Mouse (Mus musculus) left cerebral cortex, postnatal 36 days (tissue): ENCODE results near the gene Mill2. TPM values are rescaled to one million over a fixed set of nuclear protein-coding genes. Genes with fewer than 3 reads are reported as not detected.

Experiments used
- DNase-seq, 2 experiments: peaks; one replicate each; pipeline ENCODE4 v3.0.0; 2021 to 2022; ENCODE audit warnings: low spot score in 2 of 2, mixed read lengths in 1 of 2
- intact Hi-C: fragments of 180-260 bp; cut with DNase I; formaldehyde crosslinking; loops from one replicate; pipeline ENCODE4 v1.15.1; 2025
- total RNA-seq, 2 experiments: library from RNA; stranded (reverse); gene quantifications; 2 replicates each; pipeline ENCODE4 v1.2.3; 2021

Gene Mill2
- total RNA-seq, 2 experiments from 2014 or later: 1.2 to 3.0 TPM

GRCm38 (mm10) chr7:18872014-18872802 is 32.4 kb downstream of the Mill2 start:
- intact Hi-C loops: loop anchor here (2.0 to 5.0 kb wide), 2 partner anchors 39 to 660 kb away; no protein-coding TSS in a partner anchor
- DNase-seq: no peak

GRCm38 (mm10) chr7:18872816-18873215 is 33.0 kb downstream of the Mill2 start:
- intact Hi-C loops: loop anchor here (1.0 to 5.0 kb wide), 3 partner anchors 40 to 661 kb away; no protein-coding TSS in a partner anchor
- DNase-seq: no peak

- peak; percentile 43 for DNase-seq
- intact Hi-C loops: loop anchor here (1.0 to 5.0 kb wide), 3 partner anchors 40 to 661 kb away; no protein-coding TSS in a partner anchor
These were observed 33.5 kb downstream of the Mill2 start for GRCm38 (mm10) chr7:18873253-18873652.

- no peak for DNase-seq
- intact Hi-C loops: no loop called here
These were observed 35.6 kb downstream of the Mill2 start for GRCm38 (mm10) chr7:18875372-18875771.

- intact Hi-C loops: no loop called here
- DNase-seq: no peak
These were observed 38.9 kb downstream of the Mill2 start for GRCm38 (mm10) chr7:18878691-18879090.

- intact Hi-C loops: no loop called here
These were observed 44.4 kb downstream of the Mill2 start for GRCm38 (mm10) chr7:18883991-18884744.

GRCm38 (mm10) chr7:18884745-18885422 is 45.1 kb downstream of the Mill2 start:
- intact Hi-C loops: no loop called here
- DNase-seq: no peak

More at GRCm38 (mm10) chr7:18883991-18884744, 44.4 kb downstream of the Mill2 start:
- DNase-seq: no peak

GRCm38 (mm10) chr7:18886963-18887362 is 47.2 kb downstream of the Mill2 start:
- intact Hi-C loops: no loop called here
- DNase-seq: no peak

- no peak for DNase-seq
- intact Hi-C loops: loop anchor here (5.0 kb wide), 1 partner anchor 111 kb away; the partner anchor contains the start of gene Irf2bp1
These were observed 51.1 kb downstream of the Mill2 start for GRCm38 (mm10) chr7:18890848-18891247.

- intact Hi-C loops: loop anchor here (5.0 kb wide), 1 partner anchor 110 kb away; the partner anchor contains the start of gene Irf2bp1
- DNase-seq: peak; percentile 90 to 91
These were observed 52.3 kb downstream of the Mill2 start for GRCm38 (mm10) chr7:18891872-18892599.

- intact Hi-C loops: loop anchor here (5.0 kb wide), 1 partner anchor 109 kb away; the partner anchor contains the start of gene Irf2bp1
- DNase-seq: no peak
These were observed 53.2 kb downstream of the Mill2 start for GRCm38 (mm10) chr7:18893009-18893408.

GRCm38 (mm10) chr7:18893651-18894430 is 54.1 kb downstream of the Mill2 start:
- intact Hi-C loops: loop anchor here (5.0 kb wide), 1 partner anchor 108 kb away; the partner anchor contains the start of gene Irf2bp1

GRCm38 (mm10) chr7:18896536-18896935 is 56.8 kb downstream of the Mill2 start:
- DNase-seq: peak in 1 of 2 experiments; percentile 13
- intact Hi-C loops: loop anchor here (5.0 kb wide), 1 partner anchor 96 kb away; the partner anchor contains the start of gene Mypop

More at GRCm38 (mm10) chr7:18893651-18894430, 54.1 kb downstream of the Mill2 start:
- DNase-seq: peak; percentile 33 to 39

GRCm38 (mm10) chr7:18900513-18900912 is 60.7 kb downstream of the Mill2 start:
- intact Hi-C loops: no loop called here
- DNase-seq: no peak

GRCm38 (mm10) chr7:18902486-18902885 is 62.7 kb downstream of the Mill2 start:
- intact Hi-C loops: no loop called here
- DNase-seq: no peak

GRCm38 (mm10) chr7:18904971-18905370 is 65.2 kb downstream of the Mill2 start:
- intact Hi-C loops: no loop called here
- no peak for DNase-seq

- no peak for DNase-seq
- intact Hi-C loops: no loop called here
These were observed 70.0 kb downstream of the Mill2 start for GRCm38 (mm10) chr7:18909797-18910196.

- peak; percentile 94 to 96 for DNase-seq
- intact Hi-C loops: no loop called here
These were observed 70.6 kb downstream of the Mill2 start, which contains the start of gene Ccdc61 for GRCm38 (mm10) chr7:18910241-18910831. Gene Ccdc61 (minus strand): TSS chr7:18910415.
